Mouse (Mus musculus) myocyte (in vitro differentiated cells): ENCODE data around the gene Slc27a1. TPM values are rescaled to one million over a fixed set of nuclear protein-coding genes. Genes with fewer than 3 reads are reported as not detected.

Experiments
- H3K27me3 ChIP-seq: one replicate; pipeline ENCODE4 v1.6.1; 2011; ENCODE audit not compliant: control insufficient read depth, insufficient read depth, insufficient read length
- H3K36me3 ChIP-seq: one replicate; pipeline ENCODE4 v1.6.1; 2011; ENCODE audit not compliant: control insufficient read depth, insufficient read depth
- H3K4me2 ChIP-seq: one replicate; pipeline ENCODE4 v1.6.1; 2011; ENCODE audit warnings: low read depth, control low read depth
- H3K4me3 ChIP-seq: one replicate; pipeline ENCODE4 v1.5.1; 2011; ENCODE audit warnings: mild to moderate bottlenecking, control low read depth, moderate library complexity
- H3K79me2 ChIP-seq: one replicate; pipeline ENCODE4 v1.6.1; 2011; ENCODE audit not compliant: control insufficient read depth, insufficient read depth
- H3ac ChIP-seq: one replicate; pipeline ENCODE4 v1.6.1; 2011; ENCODE audit not compliant: control insufficient read depth, insufficient read length
- CEBPB ChIP-seq: IDR thresholded peaks from 2 replicates; pipeline ENCODE4 v1.6.1; 2011; ENCODE audit warnings: mild to moderate bottlenecking, moderate library complexity; ENCODE audit not compliant: poor library complexity, insufficient read depth, severe bottlenecking
- E2F4 ChIP-seq: IDR thresholded peaks from one replicate; pipeline ENCODE4 v1.6.1; 2011; ENCODE audit warnings: mild to moderate bottlenecking, control low read depth, moderate library complexity; ENCODE audit not compliant: insufficient read depth
- MAX ChIP-seq: IDR thresholded peaks from one replicate; pipeline ENCODE4 v1.6.1; 2011; ENCODE audit warnings: low read depth, mild to moderate bottlenecking, control low read depth
- MYOD1 ChIP-seq, 3 experiments: IDR thresholded peaks; one replicate each; pipeline ENCODE4 v1.6.1; 2011; ENCODE audit warnings: control low read depth in 2 of 3, low read depth in 2 of 3, mild to moderate bottlenecking in 2 of 3, moderate library complexity in 1 of 3; ENCODE audit not compliant: insufficient read length in 2 of 3, control insufficient read depth in 1 of 3
- MYOG ChIP-seq, 3 experiments: IDR thresholded peaks; one replicate each; pipeline ENCODE4 v1.6.1; 2011; ENCODE audit warnings: control low read depth in 2 of 3, low read depth in 2 of 3, mild to moderate bottlenecking in 2 of 3; ENCODE audit not compliant: insufficient read length in 2 of 3, control insufficient read depth in 1 of 3, insufficient read depth in 1 of 3
- POLR2A ChIP-seq: IDR thresholded peaks from one replicate; pipeline ENCODE4 v1.6.1; 2011; ENCODE audit warnings: low read depth, mild to moderate bottlenecking, control low read depth, moderate library complexity; ENCODE audit not compliant: insufficient read length
- POLR2AphosphoS2 ChIP-seq: IDR thresholded peaks from one replicate; pipeline ENCODE4 v1.6.1; 2011; ENCODE audit warnings: low read depth, control low read depth; ENCODE audit not compliant: insufficient read length
- REST ChIP-seq: IDR thresholded peaks from one replicate; pipeline ENCODE4 v1.6.1; 2011; ENCODE audit warnings: mild to moderate bottlenecking, control low read depth, moderate library complexity; ENCODE audit not compliant: insufficient read depth, insufficient read length
- SRF ChIP-seq: IDR thresholded peaks from one replicate; pipeline ENCODE4 v1.6.1; 2011; ENCODE audit warnings: low read depth; ENCODE audit not compliant: control insufficient read depth, insufficient read length
- TCF12 ChIP-seq: IDR thresholded peaks from one replicate; pipeline ENCODE4 v1.6.1; 2011; ENCODE audit warnings: mild to moderate bottlenecking, control low read depth; ENCODE audit not compliant: poor library complexity, insufficient read depth, severe bottlenecking
- TCF3 ChIP-seq: IDR thresholded peaks from one replicate; pipeline ENCODE4 v1.6.1; 2011; ENCODE audit warnings: low read depth, control low read depth; ENCODE audit not compliant: insufficient read length
- USF1 ChIP-seq: IDR thresholded peaks from one replicate; pipeline ENCODE4 v1.6.1; 2011; ENCODE audit warnings: low read depth, mild to moderate bottlenecking, control low read depth, moderate library complexity
- polyA plus RNA-seq: library from polyadenylated mRNA; unstranded; fragments of >200 nt; fragmentation: generic; extraction: Trizol; gene quantifications from one replicate; pipeline ENCODE4 v1.2.1, GENCODE M21; 2012; ENCODE audit warnings: missing spikeins

The Slc27a1 gene
- polyA plus RNA-seq, 1 experiment = 33.9 TPM

GRCm38 (mm10) chr8:71547590-71547989, 21.1 kb upstream of the Slc27a1 start:
- Histone ChIP-seq H3K27me3 (no peaks in the 10 kb centered on the region), H3K4me3 (no peak overlapping the region), H3K79me2 (no peaks in the 10 kb centered on the region), H3ac (no peak overlapping the region), H3K36me3 (no peaks in the 10 kb centered on the region), H3K4me2 (no peak overlapping the region)
- TF ChIP-seq MAX = no peak
- TF ChIP-seq MYOG (IDR thresholded peaks at IDR 0.05; ENCODE audit: control insufficient read depth in 1 of 3, insufficient read depth in 1 of 3, insufficient read length in 2 of 3, low read depth in 2 of 3) = no peak
- no peak for TF ChIP-seq SRF
- no peak for TF ChIP-seq CEBPB
- no peak for TF ChIP-seq REST
- no peak for TF ChIP-seq E2F4
- TF ChIP-seq MYOD1 (IDR thresholded peaks at IDR 0.05; ENCODE audit: control insufficient read depth in 1 of 3, insufficient read length in 2 of 3, low read depth in 2 of 3) = no peak
- TF ChIP-seq TCF3 = no peak
- TF ChIP-seq POLR2AphosphoS2 = no peak
- no peak for TF ChIP-seq POLR2A
- TF ChIP-seq TCF12 = no peak
- TF ChIP-seq USF1 = no peak

- TF ChIP-seq MAX (no peak), POLR2A (no peak), E2F4 (no peak), MYOD1 (IDR thresholded peaks at IDR 0.05; ENCODE audit: control insufficient read depth in 1 of 3, insufficient read length in 2 of 3, low read depth in 2 of 3) (no peak), REST (no peak), USF1 (no peak), CEBPB (no peak), POLR2AphosphoS2 (no peak), TCF12 (no peak), TCF3 (no peak)
- no peak overlapping the region for H3ac ChIP-seq
- no peaks in the 10 kb centered on the region for H3K79me2 ChIP-seq
- H3K36me3 ChIP-seq = no peaks in the 10 kb centered on the region
- no peak overlapping the region for H3K4me2 ChIP-seq
- no peak overlapping the region for H3K4me3 ChIP-seq
- no peaks in the 10 kb centered on the region for H3K27me3 ChIP-seq
Measured at GRCm38 (mm10) chr8:71550754-71551153, 17.9 kb upstream of the Slc27a1 start.

GRCm38 (mm10) chr8:71552770-71553169, 15.9 kb upstream of the Slc27a1 start:
- Histone ChIP-seq H3K4me3 (no peak overlapping the region), H3K4me2 (no peak overlapping the region), H3K79me2 (no peaks in the 10 kb centered on the region), H3ac (no peak overlapping the region), H3K36me3 (no peaks in the 10 kb centered on the region), H3K27me3 (peaks cover 2% of the 10 kb centered on the region)
- TF ChIP-seq POLR2A (no peak), CEBPB (no peak), MYOD1 (IDR thresholded peaks at IDR 0.05; ENCODE audit: control insufficient read depth in 1 of 3, insufficient read length in 2 of 3, low read depth in 2 of 3) (no peak), E2F4 (no peak), TCF3 (no peak), MAX (no peak), REST (no peak), TCF12 (no peak), MYOG (IDR thresholded peaks at IDR 0.05; ENCODE audit: control insufficient read depth in 1 of 3, insufficient read depth in 1 of 3, insufficient read length in 2 of 3, low read depth in 2 of 3) (no peak), USF1 (no peak), SRF (no peak), POLR2AphosphoS2 (no peak)

GRCm38 (mm10) chr8:71554001-71554400, 14.7 kb upstream of the Slc27a1 start:
- Histone ChIP-seq H3K4me3 (no peak overlapping the region), H3K27me3 (peaks cover 12% of the 10 kb centered on the region), H3K79me2 (no peaks in the 10 kb centered on the region), H3K36me3 (no peaks in the 10 kb centered on the region), H3ac (no peak overlapping the region), H3K4me2 (no peak overlapping the region)
- TF ChIP-seq MAX = no peak
- TF ChIP-seq MYOD1 (IDR thresholded peaks at IDR 0.05; ENCODE audit: control insufficient read depth in 1 of 3, insufficient read length in 2 of 3, low read depth in 2 of 3) = no peak

GRCm38 (mm10) chr8:71554644-71555043, 14.0 kb upstream of the Slc27a1 start:
- no peak overlapping the region for H3ac ChIP-seq
- H3K79me2 ChIP-seq = no peaks in the 10 kb centered on the region
- TF ChIP-seq TCF12 = no peak
- no peak for TF ChIP-seq USF1
- TF ChIP-seq MAX = no peak
- TF ChIP-seq CEBPB = no peak
- no peak for TF ChIP-seq SRF
- no peak overlapping the region for H3K4me3 ChIP-seq
- H3K4me2 ChIP-seq = no peak overlapping the region
- no peaks in the 10 kb centered on the region for H3K36me3 ChIP-seq
- peaks cover 12% of the 10 kb centered on the region for H3K27me3 ChIP-seq
